Mouse (Mus musculus): ENCODE data around the gene Arhgap22.

Gene Arhgap22

GRCm38 (mm10) chr14:33362807-33363206 is 149.0 kb downstream of the Arhgap22 start:
- no peak for DNase-seq (ENCODE audit: extremely low read depth, insufficient read length, low spot score)

- DNase-seq (ENCODE audit: extremely low read depth, insufficient read length, low spot score) = no peak
Measured at GRCm38 (mm10) chr14:33363611-33364010, 149.8 kb downstream of the Arhgap22 start.

GRCm38 (mm10) chr14:33364061-33364460 is 150.2 kb downstream of the Arhgap22 start:
- DNase-seq (ENCODE audit: extremely low read depth, insufficient read length, low spot score) = no peak

GRCm38 (mm10) chr14:33366891-33367777 is 153.3 kb downstream of the Arhgap22 start:
- DNase-seq (ENCODE audit: extremely low read depth, insufficient read length, low spot score) = no peak

GRCm38 (mm10) chr14:33369375-33369774 is 155.5 kb downstream of the Arhgap22 start:
- no peak for DNase-seq (ENCODE audit: extremely low read depth, insufficient read length, low spot score)

GRCm38 (mm10) chr14:33370056-33370455 is 156.2 kb downstream of the Arhgap22 start:
- DNase-seq (ENCODE audit: extremely low read depth, insufficient read length, low spot score) = no peak

GRCm38 (mm10) chr14:33371248-33371647 is 157.4 kb downstream of the Arhgap22 start:
- no peak for DNase-seq (ENCODE audit: extremely low read depth, insufficient read length, low spot score)

- DNase-seq (ENCODE audit: extremely low read depth, insufficient read length, low spot score) = no peak
Measured at GRCm38 (mm10) chr14:33373271-33373670, 159.4 kb downstream of the Arhgap22 start.

- no peak for DNase-seq (ENCODE audit: extremely low read depth, insufficient read length, low spot score)
Measured at GRCm38 (mm10) chr14:33374089-33374488, 160.3 kb downstream of the Arhgap22 start.

- no peak for DNase-seq (ENCODE audit: extremely low read depth, insufficient read length, low spot score)
Measured at GRCm38 (mm10) chr14:33377211-33377610, 163.4 kb downstream of the Arhgap22 start.

- DNase-seq (ENCODE audit: extremely low read depth, insufficient read length, low spot score) = no peak
Measured at GRCm38 (mm10) chr14:33378723-33379122, 164.9 kb downstream of the Arhgap22 start.

- no peak for DNase-seq (ENCODE audit: extremely low read depth, insufficient read length, low spot score)
Measured at GRCm38 (mm10) chr14:33380830-33381457, 167.1 kb downstream of the Arhgap22 start.

- DNase-seq (ENCODE audit: extremely low read depth, insufficient read length, low spot score) = no peak
Measured at GRCm38 (mm10) chr14:33398065-33398860, 184.4 kb downstream of the Arhgap22 start.

GRCm38 (mm10) chr14:33400019-33400418 is 186.2 kb downstream of the Arhgap22 start:
- no peak for DNase-seq (ENCODE audit: extremely low read depth, insufficient read length, low spot score)

GRCm38 (mm10) chr14:33402331-33402730 is 188.5 kb downstream of the Arhgap22 start:
- DNase-seq (ENCODE audit: extremely low read depth, insufficient read length, low spot score) = no peak

GRCm38 (mm10) chr14:33415746-33416145 is 201.9 kb downstream of the Arhgap22 start:
- DNase-seq (ENCODE audit: extremely low read depth, insufficient read length, low spot score) = no peak

- no peak for DNase-seq (ENCODE audit: extremely low read depth, insufficient read length, low spot score)
Measured at GRCm38 (mm10) chr14:33418311-33418909, 204.6 kb downstream of the Arhgap22 start.

Measured in 3134 (cell line).